Mouse (Mus musculus): ENCODE data around the gene Itgb6. TPM values are rescaled to one million over a fixed set of nuclear protein-coding genes. Genes with fewer than 3 reads are reported as not detected.

Itgb6 gene
- polyA plus RNA-seq, 1 experiment from 2014 or later: 0.75 TPM

GRCm38 (mm10) chr2:60614758-60615157, 107.7 kb downstream of the Itgb6 start:
- H3K9me3 ChIP-seq (ENCODE audit: control insufficient read depth, low read length): no peaks in the 10 kb centered on the region
- no peak overlapping the region for H3K4me3 ChIP-seq (ENCODE audit: low read depth, low read length)
- H3K36me3 ChIP-seq (ENCODE audit: control insufficient read depth, insufficient read depth, low read length): no peaks in the 10 kb centered on the region
- no peak for DNase-seq (ENCODE audit: low spot score)
- no peak overlapping the region for H3K4me2 ChIP-seq (ENCODE audit: low read depth, low read length, severe bottlenecking)
- ATAC-seq (replicated peaks; ENCODE audit: low FRiP score): no peak
- H3K27me3 ChIP-seq (ENCODE audit: control insufficient read depth, insufficient read depth, low read length): no peaks in the 10 kb centered on the region; the same call in 1 of the 2 replicates
- 93% methylated on average over 7 of the region's 7 CpGs for WGBS
- H3K4me1 ChIP-seq (replicated peaks; ENCODE audit: control insufficient read depth, insufficient read depth, low read length): peaks cover 11% of the 10 kb centered on the region; the same call in 1 of the 2 replicates
- H3K9ac ChIP-seq (ENCODE audit: low read length): no peak overlapping the region
- H3K27ac ChIP-seq (ENCODE audit: low read depth, low read length): no peak overlapping the region

GRCm38 (mm10) chr2:60613857-60614228, 108.6 kb downstream of the Itgb6 start:
- no peak overlapping the region for H3K9ac ChIP-seq (ENCODE audit: low read length)
- no peak for DNase-seq (ENCODE audit: low spot score)
- no peak overlapping the region for H3K27ac ChIP-seq (ENCODE audit: low read depth, low read length)
- no peak overlapping the region for H3K4me3 ChIP-seq (ENCODE audit: low read depth, low read length)
- WGBS: 53% methylated on average over 3 of the region's 3 CpGs
- H3K27me3 ChIP-seq (ENCODE audit: control insufficient read depth, insufficient read depth, low read length): no peaks in the 10 kb centered on the region; the same call in 1 of the 2 replicates
- H3K9me3 ChIP-seq (ENCODE audit: control insufficient read depth, low read length): no peaks in the 10 kb centered on the region
- peaks cover 11% of the 10 kb centered on the region; the same call in 1 of the 2 replicates for H3K4me1 ChIP-seq (replicated peaks; ENCODE audit: control insufficient read depth, insufficient read depth, low read length)
- H3K36me3 ChIP-seq (ENCODE audit: control insufficient read depth, insufficient read depth, low read length): no peaks in the 10 kb centered on the region
- peak; percentile 44 for ATAC-seq (replicated peaks; ENCODE audit: low FRiP score)
- no peak overlapping the region for H3K4me2 ChIP-seq (ENCODE audit: low read depth, low read length, severe bottlenecking)

- Histone ChIP-seq H3K4me3 (ENCODE audit: low read depth, low read length) (no peak overlapping the region), H3K9ac (ENCODE audit: low read length) (no peak overlapping the region), H3K36me3 (ENCODE audit: control insufficient read depth, insufficient read depth, low read length) (no peaks in the 10 kb centered on the region), H3K4me1 (replicated peaks; ENCODE audit: control insufficient read depth, insufficient read depth, low read length) (peaks cover 11% of the 10 kb centered on the region; the same call in 1 of the 2 replicates), H3K4me2 (ENCODE audit: low read depth, low read length, severe bottlenecking) (peak overlapping the region; percentile 18; the same call in 1 of the 2 replicates), H3K9me3 (ENCODE audit: control insufficient read depth, low read length) (no peaks in the 10 kb centered on the region), H3K27ac (ENCODE audit: low read depth, low read length) (no peak overlapping the region), H3K27me3 (ENCODE audit: control insufficient read depth, insufficient read depth, low read length) (no peaks in the 10 kb centered on the region; the same call in 1 of the 2 replicates)
- WGBS: 29% methylated on average over 15 of the region's 15 CpGs
- peak; percentile 52 for DNase-seq (ENCODE audit: low spot score)
- ATAC-seq (replicated peaks; ENCODE audit: low FRiP score): peak; percentile 65
Observed at GRCm38 (mm10) chr2:60612906-60613856, 109.3 kb downstream of the Itgb6 start.

- no peak overlapping the region for H3K4me2 ChIP-seq (ENCODE audit: low read depth, low read length, severe bottlenecking)
- no peak overlapping the region for H3K27ac ChIP-seq (ENCODE audit: low read depth, low read length)
- H3K27me3 ChIP-seq (ENCODE audit: control insufficient read depth, insufficient read depth, low read length): no peaks in the 10 kb centered on the region
- H3K36me3 ChIP-seq (ENCODE audit: control insufficient read depth, insufficient read depth, low read length): no peaks in the 10 kb centered on the region
- peaks cover 11% of the 10 kb centered on the region; the same call in 1 of the 2 replicates for H3K4me1 ChIP-seq (replicated peaks; ENCODE audit: control insufficient read depth, insufficient read depth, low read length)
- WGBS: 31% methylated on average over 3 of the region's 3 CpGs
- no peak overlapping the region for H3K4me3 ChIP-seq (ENCODE audit: low read depth, low read length)
- no peaks in the 10 kb centered on the region for H3K9me3 ChIP-seq (ENCODE audit: control insufficient read depth, low read length)
- peak; percentile 64 for ATAC-seq (replicated peaks; ENCODE audit: low FRiP score)
- H3K9ac ChIP-seq (ENCODE audit: low read length): no peak overlapping the region
- DNase-seq (ENCODE audit: low spot score): no peak
Observed at GRCm38 (mm10) chr2:60611622-60612021, 110.8 kb downstream of the Itgb6 start.

GRCm38 (mm10) chr2:60609436-60610199, 112.8 kb downstream of the Itgb6 start:
- 82% methylated on average over 8 of the region's 8 CpGs for WGBS
- Histone ChIP-seq H3K27me3 (ENCODE audit: control insufficient read depth, insufficient read depth, low read length) (no peaks in the 10 kb centered on the region), H3K9ac (ENCODE audit: low read length) (no peak overlapping the region), H3K4me1 (replicated peaks; ENCODE audit: control insufficient read depth, insufficient read depth, low read length) (peaks cover 11% of the 10 kb centered on the region; the same call in 1 of the 2 replicates), H3K27ac (ENCODE audit: low read depth, low read length) (no peak overlapping the region), H3K4me2 (ENCODE audit: low read depth, low read length, severe bottlenecking) (no peak overlapping the region), H3K4me3 (ENCODE audit: low read depth, low read length) (no peak overlapping the region), H3K36me3 (ENCODE audit: control insufficient read depth, insufficient read depth, low read length) (no peaks in the 10 kb centered on the region), H3K9me3 (ENCODE audit: control insufficient read depth, low read length) (no peaks in the 10 kb centered on the region)
- no peak for DNase-seq (ENCODE audit: low spot score)
- ATAC-seq (replicated peaks; ENCODE audit: low FRiP score): no peak

GRCm38 (mm10) chr2:60607980-60608379, 114.5 kb downstream of the Itgb6 start:
- Histone ChIP-seq H3K4me3 (ENCODE audit: low read depth, low read length) (no peak overlapping the region), H3K4me2 (ENCODE audit: low read depth, low read length, severe bottlenecking) (no peak overlapping the region), H3K36me3 (ENCODE audit: control insufficient read depth, insufficient read depth, low read length) (no peaks in the 10 kb centered on the region), H3K4me1 (replicated peaks; ENCODE audit: control insufficient read depth, insufficient read depth, low read length) (peaks cover 3% of the 10 kb centered on the region; the same call in 1 of the 2 replicates), H3K9ac (ENCODE audit: low read length) (no peak overlapping the region), H3K27ac (ENCODE audit: low read depth, low read length) (no peak overlapping the region), H3K27me3 (ENCODE audit: control insufficient read depth, insufficient read depth, low read length) (no peaks in the 10 kb centered on the region), H3K9me3 (ENCODE audit: control insufficient read depth, low read length) (no peaks in the 10 kb centered on the region)
- DNase-seq (ENCODE audit: low spot score): no peak
- WGBS: 80% methylated on average over 4 of the region's 4 CpGs
- no peak for ATAC-seq (replicated peaks; ENCODE audit: low FRiP score)

- 86% methylated on average over 2 of the region's 2 CpGs for WGBS
- ATAC-seq (replicated peaks; ENCODE audit: low FRiP score) (no peak), DNase-seq (ENCODE audit: low spot score) (no peak)
- H3K27ac ChIP-seq (ENCODE audit: low read depth, low read length): no peak overlapping the region
- no peaks in the 10 kb centered on the region for H3K27me3 ChIP-seq (ENCODE audit: control insufficient read depth, insufficient read depth, low read length)
- H3K36me3 ChIP-seq (ENCODE audit: control insufficient read depth, insufficient read depth, low read length): no peaks in the 10 kb centered on the region
- H3K4me2 ChIP-seq (ENCODE audit: low read depth, low read length, severe bottlenecking): no peak overlapping the region
- H3K4me1 ChIP-seq (replicated peaks; ENCODE audit: control insufficient read depth, insufficient read depth, low read length): no peaks in the 10 kb centered on the region
- no peak overlapping the region for H3K4me3 ChIP-seq (ENCODE audit: low read depth, low read length)
- no peak overlapping the region for H3K9ac ChIP-seq (ENCODE audit: low read length)
- no peaks in the 10 kb centered on the region for H3K9me3 ChIP-seq (ENCODE audit: control insufficient read depth, low read length)
Observed at GRCm38 (mm10) chr2:60601326-60601725, 121.1 kb downstream of the Itgb6 start.

GRCm38 (mm10) chr2:60600863-60601262, 121.6 kb downstream of the Itgb6 start:
- no peak overlapping the region for H3K4me3 ChIP-seq (ENCODE audit: low read depth, low read length)
- no peak overlapping the region for H3K9ac ChIP-seq (ENCODE audit: low read length)
- H3K9me3 ChIP-seq (ENCODE audit: control insufficient read depth, low read length): no peaks in the 10 kb centered on the region
- WGBS: 93% methylated on average over 2 of the region's 2 CpGs
- no peak overlapping the region for H3K27ac ChIP-seq (ENCODE audit: low read depth, low read length)
- H3K27me3 ChIP-seq (ENCODE audit: control insufficient read depth, insufficient read depth, low read length): no peaks in the 10 kb centered on the region; the same call in 1 of the 2 replicates
- no peak overlapping the region for H3K4me2 ChIP-seq (ENCODE audit: low read depth, low read length, severe bottlenecking)
- no peaks in the 10 kb centered on the region for H3K4me1 ChIP-seq (replicated peaks; ENCODE audit: control insufficient read depth, insufficient read depth, low read length)
- no peaks in the 10 kb centered on the region for H3K36me3 ChIP-seq (ENCODE audit: control insufficient read depth, insufficient read depth, low read length)
- DNase-seq (ENCODE audit: low spot score): no peak
- ATAC-seq (replicated peaks; ENCODE audit: low FRiP score): no peak

All from forebrain, embryonic 11.5 days (tissue).